Mouse (Mus musculus) thymus, adult 18-20 months (tissue): ENCODE data around the gene Rbm15.

ENCODE experiments used
- DNase-seq, 2 experiments: peaks; one replicate each; pipeline ENCODE4 v3.0.0; 2022; ENCODE audit warnings: mixed read lengths in 2 of 2

Rbm15 gene

DNA sequence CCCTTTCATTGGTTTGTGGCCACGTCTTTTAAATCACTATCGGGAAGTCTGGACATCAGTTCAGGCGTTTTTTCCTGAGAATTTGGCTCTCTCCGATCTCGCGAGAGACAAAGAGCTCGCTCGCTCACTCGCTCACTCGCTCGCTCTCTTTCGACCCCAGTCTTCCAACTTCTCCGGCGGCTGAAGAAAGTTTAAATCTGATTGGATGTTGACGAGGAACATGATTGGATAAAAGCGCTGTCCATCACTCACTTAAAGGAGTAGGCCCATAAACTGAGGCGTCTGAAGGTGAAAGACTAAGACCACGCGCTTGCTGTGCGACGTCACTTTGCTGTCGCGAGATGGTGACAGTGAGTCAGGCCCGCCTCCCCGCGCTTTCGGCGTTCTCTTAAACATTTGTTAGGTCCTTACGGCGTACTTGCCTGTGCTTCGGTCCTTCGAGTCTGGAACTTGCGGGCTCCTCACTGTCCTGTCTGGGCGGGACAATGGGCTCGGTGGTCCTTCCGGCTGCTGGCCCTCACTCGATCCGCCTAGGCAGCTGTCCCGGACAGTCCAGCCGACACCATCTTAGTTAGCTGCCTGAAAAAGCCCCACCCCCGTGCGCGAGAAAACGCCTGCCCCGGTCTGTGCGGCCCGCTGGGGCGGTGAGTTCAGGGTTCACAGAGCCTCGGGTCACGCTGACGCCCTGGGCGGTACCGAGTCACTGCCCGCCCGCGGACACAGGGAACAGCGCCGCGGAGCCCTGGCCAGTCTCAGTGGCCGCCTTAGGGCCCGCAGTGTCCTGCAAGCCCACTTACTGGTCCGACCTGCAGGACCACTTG, at the start of gene Rbm15:
Gene Rbm15 (minus strand): TSS at position 293 of the 821 bp plus-strand sequence.
- DNase-seq = peak; percentile 90 to 96

GRCm38 (mm10) chr3:107379422-107379821, 45.9 kb upstream of the Rbm15 start:
- DNase-seq = peak; percentile 11 to 16

GRCm38 (mm10) chr3:107378626-107379025, 45.2 kb upstream of the Rbm15 start:
- no peak for DNase-seq

- DNase-seq = no peak
Measured at GRCm38 (mm10) chr3:107374948-107375664, 41.6 kb upstream of the Rbm15 start.

DNA sequence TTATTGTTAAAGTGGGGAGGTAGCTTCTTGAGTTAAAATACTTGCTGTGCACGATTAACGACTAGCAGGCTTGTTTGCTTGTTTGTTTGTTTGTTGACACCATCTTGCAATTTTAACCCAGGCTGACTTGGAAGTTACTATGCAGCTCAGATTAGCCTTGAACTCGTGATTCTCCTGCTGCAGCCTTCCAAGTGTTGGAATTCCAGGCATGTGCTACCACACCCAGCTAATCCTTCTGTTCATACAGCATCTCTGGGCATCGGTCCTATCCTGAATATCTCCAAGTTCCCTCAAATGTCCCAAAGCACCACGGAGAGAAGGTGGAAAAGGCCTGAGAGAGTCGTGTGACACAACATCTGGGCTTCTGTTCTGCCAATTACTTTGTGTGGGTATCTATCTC, 35.7 kb upstream of the Rbm15 start:
- no peak for DNase-seq

- DNase-seq = no peak
Measured at GRCm38 (mm10) chr3:107367938-107368599, 34.6 kb upstream of the Rbm15 start.

DNA sequence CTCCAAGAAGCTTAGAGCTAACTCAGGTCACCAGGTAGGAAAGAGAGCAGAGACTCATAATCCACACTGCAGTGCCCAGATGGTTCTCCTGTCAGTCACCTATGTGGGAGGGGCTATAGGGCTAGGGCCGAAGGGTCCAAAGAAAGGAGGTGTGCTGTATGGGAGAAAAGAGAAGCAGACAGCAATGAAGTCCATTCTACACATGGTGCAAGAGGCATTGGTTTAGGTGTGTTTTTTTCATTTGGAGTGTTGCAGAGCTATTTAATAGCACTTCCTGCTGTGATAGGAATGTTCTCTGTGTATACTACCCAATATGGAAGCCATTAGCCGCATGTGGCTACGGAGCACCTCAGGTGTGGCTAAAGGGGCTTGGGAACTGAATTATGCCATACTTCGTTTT, 31.9 kb upstream of the Rbm15 start:
- no peak for DNase-seq

DNA sequence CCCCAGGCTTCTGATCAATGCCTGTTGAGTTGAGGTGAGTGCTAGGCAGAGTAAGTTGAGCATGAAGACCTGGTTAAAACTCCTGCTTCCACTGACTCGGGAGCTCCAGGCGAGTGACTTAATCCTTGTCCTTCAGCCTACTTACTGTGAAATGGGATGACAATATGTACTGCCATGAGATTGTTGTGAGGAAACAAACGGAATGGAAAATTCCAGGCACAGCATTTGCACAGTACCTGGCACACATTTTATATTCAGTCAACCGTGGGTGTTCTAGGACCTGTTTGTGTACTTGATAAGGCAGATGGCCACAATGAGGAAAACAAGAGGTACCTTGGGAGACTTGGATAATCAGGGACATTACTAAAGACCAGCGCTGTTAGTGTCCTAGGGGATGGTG, 29.9 kb upstream of the Rbm15 start:
- no peak for DNase-seq

DNA sequence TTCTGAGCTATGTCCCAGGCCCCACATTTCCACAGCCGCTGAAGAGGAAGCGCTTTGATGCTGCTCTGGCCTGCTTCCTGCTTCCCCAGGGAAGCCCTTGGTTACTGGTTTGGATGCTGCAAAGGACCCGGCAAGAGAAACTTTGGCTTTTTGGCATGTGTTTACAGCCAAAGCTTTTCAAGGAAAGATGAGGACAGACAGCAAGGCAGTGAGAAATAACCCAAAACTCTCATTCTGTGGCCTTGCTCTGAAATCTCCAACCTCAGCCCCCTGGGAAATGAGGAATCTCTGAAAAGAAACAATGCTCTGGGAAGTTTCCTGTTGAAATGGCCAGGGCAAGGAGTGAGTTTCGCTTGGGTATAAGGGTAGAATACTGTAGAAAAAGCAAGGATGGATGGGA, 26.9 kb upstream of the Rbm15 start:
- DNase-seq = no peak

- no peak for DNase-seq
Measured at GRCm38 (mm10) chr3:107357700-107358234, 24.3 kb upstream of the Rbm15 start.

- peak; percentile 31 to 49 for DNase-seq
Measured at GRCm38 (mm10) chr3:107356964-107357441, 23.5 kb upstream of the Rbm15 start.

GRCm38 (mm10) chr3:107355618-107356260, 22.3 kb upstream of the Rbm15 start:
- DNase-seq = no peak

GRCm38 (mm10) chr3:107351706-107352105, 18.2 kb upstream of the Rbm15 start:
- no peak for DNase-seq

DNA sequence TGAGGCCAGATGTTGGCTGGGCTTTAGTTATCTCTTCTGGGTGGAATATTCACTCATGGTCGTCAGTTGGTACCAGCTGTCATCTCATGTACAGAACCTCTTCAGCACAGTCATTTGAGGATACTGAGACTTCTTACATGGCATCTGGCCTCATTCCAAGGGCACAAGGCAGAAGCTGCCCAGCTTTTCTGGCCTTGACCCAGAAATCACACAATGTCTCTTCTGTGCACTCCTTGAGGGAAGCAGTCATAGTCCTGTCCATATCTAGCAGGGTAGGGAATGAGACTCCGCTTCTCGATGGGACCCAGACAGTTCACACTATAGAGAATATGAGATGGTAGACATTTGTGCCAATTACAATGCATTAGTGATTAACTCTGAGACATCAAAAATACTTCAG, 15.5 kb upstream of the Rbm15 start:
- no peak for DNase-seq

DNA sequence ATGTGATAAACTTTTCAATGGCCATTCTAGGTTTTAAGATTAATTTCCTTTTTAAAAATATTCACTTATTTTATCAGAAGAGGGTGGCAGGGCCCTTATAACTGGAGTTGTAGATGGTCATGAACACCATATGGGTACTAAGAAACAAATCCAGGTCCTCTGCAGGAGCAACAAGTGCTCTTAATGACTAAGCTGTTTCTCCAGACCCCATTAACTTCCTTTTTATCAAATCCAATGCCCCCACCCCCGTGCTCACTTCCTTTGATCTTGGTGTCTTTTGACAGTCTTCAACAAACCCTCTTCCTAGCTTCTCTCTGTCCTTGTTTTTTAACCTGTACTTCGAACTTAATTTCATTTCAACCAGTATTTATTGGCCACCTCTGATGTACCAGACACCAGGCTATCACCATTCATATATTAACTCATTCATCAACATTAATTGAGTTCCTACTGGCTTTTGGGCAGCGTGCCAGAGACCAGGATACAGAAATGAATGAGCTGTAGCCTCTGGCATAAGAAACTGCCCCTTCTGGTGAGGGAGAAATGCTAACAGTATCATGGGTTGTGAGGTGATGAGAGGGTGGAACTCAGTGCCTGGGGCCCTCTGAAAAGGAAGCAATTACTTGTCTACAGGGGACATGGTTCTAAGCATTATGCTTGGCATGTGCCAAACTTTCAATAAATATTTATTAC, 11.7 kb upstream of the Rbm15 start:
- DNase-seq = no peak

GRCm38 (mm10) chr3:107343971-107344370, 10.5 kb upstream of the Rbm15 start:
- no peak for DNase-seq

DNA sequence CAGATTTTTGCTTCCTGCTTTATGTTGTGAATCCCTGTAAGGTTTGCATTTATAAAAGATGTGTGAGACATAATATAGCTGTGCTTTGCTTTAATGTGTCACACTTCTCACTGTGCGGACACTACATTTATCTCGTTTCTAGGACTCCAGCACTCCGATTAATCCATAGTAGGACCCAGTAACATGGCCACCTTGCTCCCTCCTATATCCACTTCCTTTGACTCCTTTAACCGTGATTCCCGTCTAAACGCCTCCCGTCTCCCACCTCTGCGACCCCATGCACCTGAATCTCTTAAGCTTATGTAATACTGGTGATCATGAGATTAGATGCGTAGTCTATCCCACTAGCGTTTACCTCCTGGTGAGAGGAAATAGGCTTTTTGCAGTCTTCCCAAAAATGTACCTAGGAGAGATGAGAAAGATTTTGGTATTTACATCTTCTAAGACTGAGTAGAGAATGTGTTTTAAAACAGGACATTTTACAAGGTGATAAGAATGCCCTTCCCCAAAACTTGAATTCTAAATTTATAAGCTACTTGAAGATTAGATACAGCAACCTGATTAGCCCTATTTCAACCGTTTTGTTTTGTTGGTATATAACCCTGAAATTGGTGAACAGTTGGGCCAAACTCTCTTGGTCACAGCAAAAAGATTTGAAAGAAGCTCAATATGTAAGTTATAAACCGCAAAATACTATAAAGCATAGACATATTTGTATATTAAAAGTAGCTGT, 895 bp upstream of the Rbm15 start:
- DNase-seq = no peak

GRCm38 (mm10) chr3:107332960-107333380, 503 bp downstream of the Rbm15 start:
- DNase-seq = peak; percentile 91 to 97

DNA sequence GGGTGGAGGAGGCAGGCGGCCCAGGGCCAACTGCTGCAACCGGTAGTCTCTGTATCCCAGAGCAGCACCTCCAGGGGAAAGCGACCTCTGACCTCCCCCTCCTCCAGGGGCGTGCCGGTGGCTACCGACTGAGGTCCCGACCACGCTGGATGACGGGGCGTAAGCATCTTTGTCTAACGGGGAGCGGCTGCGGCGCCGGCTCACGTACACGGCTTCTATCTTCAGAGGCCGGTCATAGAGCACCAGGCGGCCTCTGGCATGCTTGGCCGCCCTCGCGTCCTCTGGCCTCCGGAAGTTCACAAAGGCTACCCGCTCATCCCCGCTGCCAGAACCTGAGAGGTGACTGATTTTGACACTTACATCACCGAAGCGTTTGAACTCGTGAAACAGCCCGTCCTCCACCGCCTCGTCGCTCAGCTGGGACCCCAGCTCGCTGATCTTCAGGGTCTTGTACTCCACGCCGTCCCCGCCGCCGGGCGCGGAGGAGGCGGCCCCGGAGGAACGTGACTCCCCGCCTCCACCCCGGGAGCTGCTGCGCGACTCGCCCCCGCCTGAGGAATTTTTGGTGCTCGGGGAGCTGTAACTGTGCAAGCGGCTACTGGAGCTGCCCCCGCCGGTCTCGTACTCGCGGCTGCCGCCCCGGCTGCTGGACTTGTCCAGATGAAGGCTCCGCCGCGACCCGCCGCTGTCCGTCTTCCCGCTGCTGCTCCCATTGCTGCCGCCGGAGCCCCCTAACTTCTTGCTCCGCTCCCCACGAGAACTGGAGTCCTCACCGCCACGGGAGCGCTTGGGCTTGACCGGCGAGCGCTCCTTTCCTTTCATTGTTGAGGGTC, 1.1 kb downstream of the Rbm15 start:
- peak in 1 of 2 experiments; percentile 46 for DNase-seq

GRCm38 (mm10) chr3:107331746-107332126, 1.7 kb downstream of the Rbm15 start:
- DNase-seq = peak in 1 of 2 experiments; percentile 37
